Mouse (Mus musculus) adrenal gland, postnatal 4 days (tissue): ENCODE measurements at regions not wholly inside any gene's neighbourhood (a gene's known extent, or its start where the extent isn't known, plus 50 kb on each side); places are given as distances from the start of the nearest gene placed in this dataset.

Experiments
- DNase-seq, 2 experiments: peaks; one replicate each; pipeline ENCODE4 v3.0.0; 2021 to 2022; ENCODE audit warnings: low spot score in 2 of 2, mixed read lengths in 2 of 2

GRCm38 (mm10) chr15:96881519-96882170 lies 174.1 kb downstream of the Slc38a4 start:
- no peak for DNase-seq

- DNase-seq = no peak
Measured at GRCm38 (mm10) chr15:96880066-96880465, 175.7 kb downstream of the Slc38a4 start.

GRCm38 (mm10) chr15:96878796-96879195 lies 177.0 kb downstream of the Slc38a4 start:
- DNase-seq = no peak

GRCm38 (mm10) chr15:96877931-96878330 lies 177.8 kb downstream of the Slc38a4 start:
- no peak for DNase-seq

- no peak for DNase-seq
Measured at GRCm38 (mm10) chr15:96877271-96877670, 177.7 kb upstream of the Slc38a2 start.

- no peak for DNase-seq
Measured at GRCm38 (mm10) chr15:96874145-96874544, 174.6 kb upstream of the Slc38a2 start.

GRCm38 (mm10) chr15:96873562-96873961 lies 174.0 kb upstream of the Slc38a2 start:
- no peak for DNase-seq

- no peak for DNase-seq
Measured at GRCm38 (mm10) chr15:96873126-96873525, 173.6 kb upstream of the Slc38a2 start.

GRCm38 (mm10) chr15:96867701-96868100 lies 168.2 kb upstream of the Slc38a2 start:
- DNase-seq = no peak

GRCm38 (mm10) chr15:96865932-96866331 lies 166.4 kb upstream of the Slc38a2 start:
- DNase-seq = no peak

- DNase-seq = no peak
Measured at GRCm38 (mm10) chr15:96857709-96858108, 158.2 kb upstream of the Slc38a2 start.

GRCm38 (mm10) chr15:96851970-96852768 lies 152.6 kb upstream of the Slc38a2 start:
- DNase-seq = no peak

- no peak for DNase-seq
Measured at GRCm38 (mm10) chr15:96848150-96848549, 148.6 kb upstream of the Slc38a2 start.

- DNase-seq = no peak
Measured at GRCm38 (mm10) chr15:96845221-96845620, 145.7 kb upstream of the Slc38a2 start.

- DNase-seq = no peak
Measured at GRCm38 (mm10) chr15:96844290-96844689, 144.8 kb upstream of the Slc38a2 start.

GRCm38 (mm10) chr15:96843589-96843988 lies 144.1 kb upstream of the Slc38a2 start:
- no peak for DNase-seq

- DNase-seq = no peak
Measured at GRCm38 (mm10) chr15:96842881-96843280, 143.4 kb upstream of the Slc38a2 start.

- no peak for DNase-seq
Measured at GRCm38 (mm10) chr15:96836670-96837069, 137.1 kb upstream of the Slc38a2 start.

GRCm38 (mm10) chr15:96834862-96835261 lies 135.3 kb upstream of the Slc38a2 start:
- DNase-seq = no peak

GRCm38 (mm10) chr15:96834162-96834843 lies 134.8 kb upstream of the Slc38a2 start:
- DNase-seq = no peak

- no peak for DNase-seq
Measured at GRCm38 (mm10) chr15:96832389-96832788, 132.9 kb upstream of the Slc38a2 start.

GRCm38 (mm10) chr15:96831256-96831655 lies 131.7 kb upstream of the Slc38a2 start:
- DNase-seq = no peak
